Mouse (Mus musculus): ENCODE data around the gene Rhot2. TPM values are rescaled to one million over a fixed set of nuclear protein-coding genes. Genes with fewer than 3 reads are reported as not detected.

Gene Rhot2
- polyA plus RNA-seq, 1 experiment from 2014 or later, result 9.8 TPM

- Histone ChIP-seq H3K36me3 (replicated peaks; ENCODE audit: insufficient read depth, low read length) (peaks cover 4% of the 10 kb centered on the region; the same call in 1 of the 2 replicates), H3K9me3 (ENCODE audit: low read length) (no peaks in the 10 kb centered on the region), H3K27me3 (ENCODE audit: insufficient read depth, low read length) (no peaks in the 10 kb centered on the region), H3K4me2 (ENCODE audit: low read depth, low read length) (no peak overlapping the region), H3K4me3 (ENCODE audit: low read depth, low read length) (no peak overlapping the region), H3K27ac (ENCODE audit: low read depth) (no peak overlapping the region), H3K4me1 (ENCODE audit: insufficient read depth) (peaks cover 35% of the 10 kb centered on the region), H3K9ac (replicated peaks) (no peak overlapping the region)
- ATAC-seq (no peak), DNase-seq (no peak)
- TF ChIP-seq CTCF (IDR thresholded peaks at IDR 0.05; ENCODE audit: low read depth) (no peak), EP300 (IDR thresholded peaks at IDR 0.05; ENCODE audit: low read depth) (no peak)
- WGBS (ENCODE audit: insufficient replicate concordance), result 88% methylated on average over 11 of the region's 11 CpGs
Measured at GRCm38 (mm10) chr17:25865288-25865687, 20.6 kb upstream of the Rhot2 start.

- H3K4me2 ChIP-seq (ENCODE audit: low read depth, low read length), result no peak overlapping the region
- H3K27ac ChIP-seq (ENCODE audit: low read depth), result no peak overlapping the region
- no peak for ATAC-seq
- DNase-seq, result no peak
- TF ChIP-seq EP300 (IDR thresholded peaks at IDR 0.05; ENCODE audit: low read depth) (no peak), CTCF (IDR thresholded peaks at IDR 0.05; ENCODE audit: low read depth) (no peak)
- WGBS (ENCODE audit: insufficient replicate concordance), result 84% methylated on average over 14 of the region's 14 CpGs
- H3K9me3 ChIP-seq (ENCODE audit: low read length), result no peaks in the 10 kb centered on the region
- no peak overlapping the region for H3K4me3 ChIP-seq (ENCODE audit: low read depth, low read length)
- H3K27me3 ChIP-seq (ENCODE audit: insufficient read depth, low read length), result no peaks in the 10 kb centered on the region
- no peak overlapping the region for H3K9ac ChIP-seq (replicated peaks)
- peaks cover 36% of the 10 kb centered on the region for H3K4me1 ChIP-seq (ENCODE audit: insufficient read depth)
- peaks cover 4% of the 10 kb centered on the region; the same call in 1 of the 2 replicates for H3K36me3 ChIP-seq (replicated peaks; ENCODE audit: insufficient read depth, low read length)
Measured at GRCm38 (mm10) chr17:25864311-25864710, 19.7 kb upstream of the Rhot2 start.

- Histone ChIP-seq H3K4me3 (ENCODE audit: low read depth, low read length) (no peak overlapping the region), H3K4me1 (ENCODE audit: insufficient read depth) (peaks cover 32% of the 10 kb centered on the region), H3K36me3 (replicated peaks; ENCODE audit: insufficient read depth, low read length) (peaks cover 4% of the 10 kb centered on the region; the same call in 1 of the 2 replicates), H3K9me3 (ENCODE audit: low read length) (no peaks in the 10 kb centered on the region), H3K4me2 (ENCODE audit: low read depth, low read length) (no peak overlapping the region), H3K27ac (ENCODE audit: low read depth) (no peak overlapping the region), H3K9ac (replicated peaks) (no peak overlapping the region), H3K27me3 (ENCODE audit: insufficient read depth, low read length) (no peaks in the 10 kb centered on the region)
- 87% methylated on average over 6 of the region's 6 CpGs for WGBS (ENCODE audit: insufficient replicate concordance)
- TF ChIP-seq CTCF (IDR thresholded peaks at IDR 0.05; ENCODE audit: low read depth) (peak; percentile 22), EP300 (IDR thresholded peaks at IDR 0.05; ENCODE audit: low read depth) (no peak)
- DNase-seq, result no peak
- no peak for ATAC-seq
Measured at GRCm38 (mm10) chr17:25863681-25864080, 19.0 kb upstream of the Rhot2 start.

GRCm38 (mm10) chr17:25861704-25862612 lies 17.3 kb upstream of the Rhot2 start:
- TF ChIP-seq EP300 (IDR thresholded peaks at IDR 0.05; ENCODE audit: low read depth) (0 out of 2 replicates have a peak, but pooled peaks have one; percentile 1), CTCF (IDR thresholded peaks at IDR 0.05; ENCODE audit: low read depth) (no peak)
- Histone ChIP-seq H3K36me3 (replicated peaks; ENCODE audit: insufficient read depth, low read length) (peaks cover 4% of the 10 kb centered on the region; the same call in 1 of the 2 replicates), H3K4me3 (ENCODE audit: low read depth, low read length) (peak overlapping the region; percentile 57), H3K27me3 (ENCODE audit: insufficient read depth, low read length) (no peaks in the 10 kb centered on the region), H3K4me1 (ENCODE audit: insufficient read depth) (peaks cover 20% of the 10 kb centered on the region), H3K9me3 (ENCODE audit: low read length) (no peaks in the 10 kb centered on the region), H3K27ac (ENCODE audit: low read depth) (peak overlapping the region; percentile 73), H3K9ac (replicated peaks) (peak overlapping the region; percentile 60), H3K4me2 (ENCODE audit: low read depth, low read length) (peak overlapping the region; percentile 83)
- 10% methylated on average over 6 of the region's 6 CpGs for WGBS (ENCODE audit: insufficient replicate concordance)
- no peak; the same call in 1 of the 2 replicates for ATAC-seq
- DNase-seq, result no peak

- peaks cover 15% of the 10 kb centered on the region for H3K4me1 ChIP-seq (ENCODE audit: insufficient read depth)
- H3K4me2 ChIP-seq (ENCODE audit: low read depth, low read length), result peak within 1 kb of the TSS; percentile 83
- WGBS (ENCODE audit: insufficient replicate concordance), result 4% methylated on average over 59 of the region's 65 CpGs
- H3K27ac ChIP-seq (ENCODE audit: low read depth), result peak within 1 kb of the TSS; percentile 73
- H3K9ac ChIP-seq (replicated peaks), result peak within 1 kb of the TSS; percentile 60
- TF ChIP-seq CTCF (IDR thresholded peaks at IDR 0.05; ENCODE audit: low read depth) (peak; percentile 49), EP300 (IDR thresholded peaks at IDR 0.05; ENCODE audit: low read depth) (no peak)
- peak within 1 kb of the TSS; percentile 57 for H3K4me3 ChIP-seq (ENCODE audit: low read depth, low read length)
- DNase-seq (peak; percentile 90), ATAC-seq (peak; percentile 88)
- peaks cover 4% of the 10 kb centered on the region; the same call in 1 of the 2 replicates for H3K36me3 ChIP-seq (replicated peaks; ENCODE audit: insufficient read depth, low read length)
- no peaks in the 10 kb centered on the region for H3K9me3 ChIP-seq (ENCODE audit: low read length)
- H3K27me3 ChIP-seq (ENCODE audit: insufficient read depth, low read length), result no peaks in the 10 kb centered on the region
Measured at GRCm38 (mm10) chr17:25860832-25861703, 16.4 kb upstream of the Rhot2 start, which contains the start of gene Wdr90. Gene Wdr90 (minus strand): TSS chr17:25861501.

Data from liver, postnatal 0 days (tissue).